Mouse (Mus musculus): ENCODE data around the gene Mospd1. TPM values are rescaled to one million over a fixed set of nuclear protein-coding genes. Genes with fewer than 3 reads are reported as not detected.

The Mospd1 gene
- polyA plus RNA-seq (2017; shearing (Covaris generic)): 10 to 100 TPM; 16.9 to 20.1 TPM

DNA sequence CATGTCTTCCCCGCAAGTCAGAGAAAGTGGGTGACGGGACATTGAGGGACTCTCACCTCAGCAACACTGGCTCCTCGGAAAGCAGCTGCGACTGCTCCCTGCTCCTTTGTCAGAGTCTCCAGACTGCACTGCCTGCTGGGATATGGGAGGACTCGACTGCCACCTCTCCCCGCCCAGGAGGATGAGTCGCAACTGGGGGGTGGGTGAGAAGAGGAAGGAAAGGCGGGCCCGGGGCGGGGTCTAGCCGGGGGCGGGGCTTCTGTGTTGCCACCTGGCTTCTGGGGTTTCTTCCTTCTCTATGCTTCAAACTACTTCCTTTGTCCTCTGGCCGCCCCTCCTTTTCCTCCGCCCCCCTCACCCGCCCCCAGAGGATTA, at the start of gene Mospd1:
Mospd1 (minus strand) TSS at position 137 of the 375 bp plus-strand sequence.

Other genes starting within 250 kb of the Mospd1 start
- gene Plac1, start 130.4 kb downstream of the Mospd1 start, polyA plus RNA-seq (2017; shearing (Covaris generic)): not detected
- gene Fam122b, start 100.7 kb downstream of the Mospd1 start, polyA plus RNA-seq (2017; shearing (Covaris generic)): 1 to 10 TPM; 8.6 to 9.4 TPM
- not detected for gene Fam122c, start 97.1 kb downstream of the Mospd1 start, polyA plus RNA-seq (2017; shearing (Covaris generic))
- not detected for gene Etd, start 64.4 kb upstream of the Mospd1 start, polyA plus RNA-seq (2017; shearing (Covaris generic))
- 10 to 100 TPM; 20.3 to 21.8 TPM for gene Rtl8c, start 237.5 kb upstream of the Mospd1 start, polyA plus RNA-seq (2017; shearing (Covaris generic))
- not detected for gene Gm14597, start 238.5 kb upstream of the Mospd1 start, polyA plus RNA-seq (2017; shearing (Covaris generic))

All from activated CD4-positive, CD25-positive, alpha-beta regulatory T cell (primary cell).